Mouse (Mus musculus) sigmoid colon, adult 10 weeks (tissue): Measurements from ENCODE around the gene Srd5a3. TPM values are rescaled to one million over a fixed set of nuclear protein-coding genes. Genes with fewer than 3 reads are reported as not detected.

Experiments used
- polyA plus RNA-seq: library from polyadenylated mRNA; stranded (reverse); fragments of 350-450 nt; fragmentation: Illumina TruSeq; extraction: RNeasy Lipid Tissue Mini Kit (QIAGEN cat#74804); gene quantifications from one replicate; pipeline ENCODE4 v1.2.3, GENCODE M21; 2014; ENCODE audit warnings: low read depth, low replicate concordance

Srd5a3 gene
- 24.2 TPM for polyA plus RNA-seq

DNA sequence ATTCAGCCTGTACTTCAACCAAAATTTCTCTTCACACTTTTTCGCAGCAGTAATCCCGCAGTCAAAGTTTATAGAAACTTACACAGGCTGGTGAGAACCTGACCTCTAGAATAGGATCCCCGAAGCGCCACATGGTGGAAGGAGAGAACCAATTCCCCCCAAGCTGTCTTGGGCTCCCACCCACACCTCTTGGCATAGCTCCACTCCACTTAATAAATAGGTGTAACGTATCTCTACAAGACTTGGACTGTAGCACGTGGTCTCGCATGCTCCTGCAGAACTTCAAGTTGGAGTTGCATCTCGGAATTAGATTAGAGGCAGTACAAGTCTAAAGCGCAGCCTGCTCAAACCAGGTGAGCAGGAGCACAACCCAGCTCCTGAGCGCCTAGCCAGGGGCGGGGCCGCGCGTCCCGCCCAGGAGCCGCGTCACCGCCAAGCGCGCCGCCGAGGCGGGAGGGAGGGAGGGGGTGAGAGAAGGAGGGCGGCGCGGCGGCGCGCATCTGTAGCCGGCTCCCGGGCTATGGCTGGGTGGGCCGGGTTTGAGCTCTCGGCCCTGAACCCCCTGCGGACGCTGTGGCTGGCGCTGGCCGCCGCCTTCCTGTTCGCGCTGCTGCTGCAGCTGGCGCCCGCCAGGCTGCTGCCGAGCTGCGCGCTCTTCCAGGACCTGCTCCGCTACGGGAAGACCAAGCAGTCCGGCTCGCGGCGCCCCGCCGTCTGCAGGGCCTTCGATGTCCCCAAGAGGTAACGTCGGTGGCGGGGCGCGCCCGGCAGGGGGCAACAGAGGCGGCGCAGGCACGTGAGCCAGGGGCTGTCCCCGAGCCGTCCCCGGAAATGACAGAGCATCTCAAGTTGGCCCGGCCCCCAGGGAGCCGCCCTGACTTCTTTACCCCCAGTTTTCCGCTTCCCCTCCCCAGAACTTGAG is at the start of gene Srd5a3:
Gene Srd5a3 (plus strand): TSS at position 464 of the 922 bp plus-strand sequence.

DNA sequence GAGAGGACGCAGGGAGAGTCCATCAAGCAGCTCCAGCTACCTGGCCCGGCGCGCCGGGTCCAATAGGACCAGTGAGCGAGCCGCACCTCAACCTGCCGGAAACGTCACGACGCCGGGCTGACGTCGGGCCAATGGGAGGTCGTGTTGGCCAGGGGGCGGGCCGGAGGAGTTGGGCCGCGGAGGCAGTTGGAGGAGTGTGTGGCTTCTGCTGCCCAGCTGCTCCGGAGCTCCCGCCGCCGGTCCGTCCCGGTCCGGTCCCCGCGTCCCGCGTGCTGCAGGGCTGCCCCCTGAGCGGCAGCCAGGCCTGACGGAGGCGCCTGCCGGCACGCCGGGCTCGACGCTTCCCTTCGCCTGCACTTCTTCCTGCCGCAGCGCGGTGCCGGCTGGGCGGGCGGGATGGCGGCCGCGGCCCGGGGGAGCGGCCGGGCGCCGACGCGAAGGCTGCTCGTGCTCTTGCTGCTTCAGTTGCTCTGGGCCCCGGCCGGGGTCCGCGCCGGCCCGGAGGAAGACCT is 43.7 kb downstream of the Srd5a3 start, which contains the start of gene Tmem165:
Gene Tmem165 (plus strand): TSS at position 131 of the 512 bp plus-strand sequence.

Other genes starting within 250 kb of the Srd5a3 start
- 13.0 TPM for gene Kdr, start 161.8 kb upstream of the Srd5a3 start, polyA plus RNA-seq
- 166 TPM for gene Tmem165, start 43.6 kb downstream of the Srd5a3 start, polyA plus RNA-seq
- 123 TPM for gene Clock, start 164.5 kb downstream of the Srd5a3 start, polyA plus RNA-seq
- not detected for gene Pdcl2, start 190.9 kb downstream of the Srd5a3 start, polyA plus RNA-seq
- 13.6 TPM for gene Nmu, start 223.5 kb downstream of the Srd5a3 start, polyA plus RNA-seq